Mouse (Mus musculus): ENCODE data around the gene Kif26a.
A peak's percentile ranks its signal among the peaks of the same experiment; 100 is the strongest.

Kif26a gene

DNA sequence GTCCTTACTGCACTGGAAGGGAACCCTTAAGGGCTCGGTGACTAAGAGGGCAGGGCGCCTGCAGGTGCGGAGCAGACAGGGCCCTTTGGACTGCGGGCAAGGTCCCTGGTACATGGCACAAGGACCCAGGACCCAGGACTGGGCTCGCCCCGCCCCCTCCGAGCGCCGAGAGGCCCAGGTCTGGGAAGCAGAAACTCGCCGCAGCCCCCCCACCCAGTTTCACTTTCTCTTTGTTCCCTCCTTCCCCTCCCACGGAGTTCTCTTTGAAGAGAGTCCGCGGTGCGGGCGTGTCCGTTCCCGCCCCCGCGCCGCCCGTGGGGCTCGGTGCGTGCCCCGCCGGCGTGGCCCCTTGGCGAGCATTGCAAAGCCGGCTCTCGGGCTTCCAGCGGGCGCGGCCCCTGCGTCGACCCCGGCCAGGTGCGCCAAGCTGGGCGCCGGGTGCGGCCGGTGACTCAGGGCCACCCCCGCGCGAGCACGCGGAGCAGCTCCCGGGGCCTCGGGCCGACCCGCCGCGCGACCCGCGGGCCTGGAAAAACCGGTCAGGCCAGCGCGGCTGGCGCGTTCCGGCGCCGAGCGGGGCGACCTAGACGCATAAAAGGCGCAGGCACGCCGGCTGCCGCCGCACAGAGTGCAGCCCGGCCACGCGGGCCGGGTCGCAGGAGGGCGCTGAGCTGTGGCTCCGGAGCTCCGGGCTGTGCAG lies 15.7 kb upstream of the Kif26a start:
- peak; percentile 22 to 35 for DNase-seq (ENCODE audit: low spot score in 2 of 2)

DNA sequence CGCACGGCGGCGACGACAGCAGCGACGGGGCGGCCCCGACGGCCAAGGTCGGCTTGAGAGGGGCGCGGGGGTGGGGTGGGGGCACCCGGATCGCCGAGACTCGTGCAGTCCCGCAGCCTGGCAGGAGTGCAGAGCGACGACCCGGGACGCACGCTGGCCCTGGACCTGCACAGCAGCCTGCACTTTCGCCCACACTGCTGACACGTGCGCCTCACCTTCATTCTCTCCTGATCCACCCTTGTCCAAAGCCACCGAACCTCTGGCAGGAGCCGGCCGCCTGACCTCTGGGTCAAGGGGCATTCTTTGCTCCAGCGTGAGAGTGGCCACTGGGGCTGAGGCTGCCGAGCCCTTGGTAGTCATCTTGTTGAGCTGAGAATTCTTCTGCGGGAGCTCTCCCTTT lies 15.1 kb upstream of the Kif26a start:
- DNase-seq (ENCODE audit: low spot score in 2 of 2): no peak

DNA sequence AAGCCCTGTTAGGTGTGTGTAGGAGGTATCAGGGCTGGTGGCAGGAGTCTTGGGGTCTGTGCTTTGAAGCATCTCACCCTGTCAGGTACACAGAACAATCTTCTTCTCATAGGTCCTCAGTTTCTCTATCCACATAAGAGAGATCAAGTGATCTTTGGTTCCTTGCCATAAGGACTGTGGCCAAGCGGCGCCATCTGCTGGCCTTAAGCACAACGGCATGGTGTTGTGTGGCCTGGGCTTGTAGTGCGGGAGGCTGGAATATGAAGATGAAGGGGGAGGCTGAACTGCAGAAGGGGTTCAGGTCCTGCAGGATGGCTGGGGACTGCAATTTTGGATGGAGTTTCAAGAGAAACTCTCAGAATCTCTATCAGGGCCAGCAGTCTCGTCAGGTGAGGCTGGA lies 5.8 kb upstream of the Kif26a start:
- DNase-seq (ENCODE audit: low spot score in 2 of 2): no peak

DNA sequence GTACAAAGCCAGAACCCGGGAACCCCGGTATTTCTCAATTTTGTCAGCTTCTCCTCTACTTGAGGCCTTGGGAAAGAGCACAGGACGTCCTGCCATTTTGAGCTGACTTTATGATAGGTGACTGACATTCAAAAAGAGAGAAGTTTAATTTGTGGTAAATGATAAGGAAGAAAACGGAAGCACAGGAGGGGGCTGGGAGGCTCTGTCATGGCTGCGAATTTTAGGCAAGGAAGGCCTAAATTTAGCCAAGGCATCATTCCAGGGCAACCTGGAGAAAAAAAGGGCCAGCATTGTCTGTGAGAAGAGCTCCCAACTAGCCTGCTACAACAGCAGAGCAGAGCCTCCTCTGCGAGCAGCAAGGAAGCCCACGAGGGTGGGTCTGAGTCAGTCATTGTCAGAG lies 5.3 kb upstream of the Kif26a start:
- DNase-seq (ENCODE audit: low spot score in 2 of 2): no peak

DNA sequence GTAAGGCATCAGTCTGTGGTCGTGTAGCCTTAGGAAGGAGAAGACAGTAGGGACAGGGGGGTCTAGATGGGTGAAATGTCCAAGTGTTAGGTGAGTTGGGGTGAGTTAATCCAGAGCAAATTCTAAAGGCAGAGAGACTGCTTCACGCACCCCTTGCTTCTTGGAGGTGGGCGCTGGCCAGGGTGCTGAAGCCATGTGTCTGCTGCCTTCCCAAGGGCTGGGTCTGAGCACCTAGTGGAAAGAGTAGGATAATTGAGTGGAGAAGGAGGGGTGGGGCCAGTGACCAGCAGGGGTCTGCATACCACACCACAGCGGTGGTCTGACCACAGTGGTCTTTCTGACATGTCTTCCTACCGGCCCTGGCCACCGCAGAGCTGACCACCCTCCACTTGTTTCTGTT lies 4.7 kb upstream of the Kif26a start:
- DNase-seq (ENCODE audit: low spot score in 2 of 2): no peak

DNA sequence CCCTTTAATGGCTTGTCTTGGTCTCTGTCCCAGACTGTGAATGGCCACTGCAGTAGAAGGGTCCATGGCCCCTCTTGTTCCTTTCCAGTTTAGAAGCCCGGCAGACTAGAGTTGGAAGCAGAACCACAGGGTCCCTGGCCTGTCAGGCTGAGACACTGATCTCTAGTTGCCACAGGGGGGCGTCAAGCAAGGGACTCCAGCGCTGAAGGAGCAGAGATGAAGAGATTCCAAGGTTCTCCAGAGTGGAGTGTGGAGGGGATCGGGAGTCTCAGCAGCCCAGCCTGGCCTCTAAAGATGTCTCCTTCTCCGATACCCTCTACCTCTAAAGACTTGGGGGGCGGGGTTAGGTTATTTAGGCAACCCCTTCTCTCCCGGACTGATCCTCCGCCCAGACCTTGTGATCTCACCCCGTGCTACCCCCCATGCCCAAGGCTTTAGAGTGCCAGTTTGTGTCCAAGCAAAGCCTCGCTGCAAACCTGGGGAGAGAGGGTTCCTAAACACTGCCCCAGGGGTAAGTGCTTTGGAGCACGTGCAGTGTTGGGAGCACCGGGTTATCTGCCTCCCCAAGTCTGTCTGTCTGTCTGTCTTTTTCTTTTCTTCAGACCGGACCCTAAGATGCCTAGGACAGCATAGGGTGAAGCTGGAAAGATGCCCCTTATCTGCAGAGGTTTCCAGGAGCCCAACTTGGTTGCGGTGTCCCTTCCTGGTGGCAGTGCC lies 2.7 kb upstream of the Kif26a start:
- no peak for DNase-seq (ENCODE audit: low spot score in 2 of 2)

DNA sequence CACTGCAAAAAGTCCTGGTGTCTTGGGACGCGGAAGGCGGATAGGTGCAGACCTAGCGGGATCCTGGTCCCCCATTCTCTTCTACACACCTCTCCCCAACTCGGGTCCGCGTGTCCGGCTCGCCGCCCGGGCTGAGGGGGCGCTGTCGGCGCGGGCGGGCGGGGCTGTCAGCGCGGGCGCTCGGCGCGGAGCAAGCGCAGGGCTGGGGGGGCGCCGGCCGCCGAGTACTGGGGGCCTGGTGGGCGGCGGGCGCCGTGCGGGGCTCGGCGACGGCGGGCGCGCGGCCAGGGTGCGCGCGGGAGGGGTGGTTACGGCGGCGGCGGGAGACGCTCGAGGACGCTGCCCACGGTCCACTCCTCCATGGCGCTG lies 2.2 kb upstream of the Kif26a start:
- DNase-seq (ENCODE audit: low spot score in 2 of 2): no peak

DNA sequence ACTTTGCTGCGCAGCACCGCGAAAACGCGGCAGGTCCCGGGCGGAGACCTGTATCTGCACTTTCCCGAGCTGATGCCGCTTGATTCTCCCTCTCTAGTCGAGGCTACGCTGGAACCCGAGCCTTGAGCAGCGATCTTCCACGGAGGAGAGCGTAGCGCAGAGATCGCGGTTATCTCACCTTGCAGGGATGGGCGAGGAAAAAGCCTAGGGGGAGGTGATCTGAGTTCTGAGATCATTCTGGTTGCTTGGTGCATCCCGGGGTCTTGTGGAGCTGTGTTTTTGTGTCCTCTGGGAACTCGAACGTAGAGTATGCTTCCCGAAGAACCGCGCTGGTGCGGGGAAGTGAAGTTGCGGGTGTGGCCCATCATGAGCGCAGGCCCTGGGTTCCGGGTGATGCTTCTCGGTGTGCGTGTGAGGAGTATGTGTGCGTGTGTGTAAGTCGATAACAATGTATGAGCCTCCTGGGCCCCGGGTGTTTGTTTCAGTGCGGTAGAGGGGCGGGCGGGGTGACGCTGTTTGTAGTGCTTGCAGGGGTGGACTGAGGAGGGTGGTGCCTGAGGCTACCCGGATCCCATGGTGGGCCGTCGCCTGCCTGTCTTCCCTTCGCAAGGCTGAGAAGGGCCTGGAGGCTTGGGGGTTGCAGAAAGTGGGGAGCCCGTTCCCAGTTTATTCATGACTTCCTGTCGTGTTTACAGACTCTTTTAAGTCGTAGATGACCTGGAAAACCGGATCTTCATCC lies 1.5 kb upstream of the Kif26a start:
- DNase-seq (ENCODE audit: low spot score in 2 of 2): no peak

DNA sequence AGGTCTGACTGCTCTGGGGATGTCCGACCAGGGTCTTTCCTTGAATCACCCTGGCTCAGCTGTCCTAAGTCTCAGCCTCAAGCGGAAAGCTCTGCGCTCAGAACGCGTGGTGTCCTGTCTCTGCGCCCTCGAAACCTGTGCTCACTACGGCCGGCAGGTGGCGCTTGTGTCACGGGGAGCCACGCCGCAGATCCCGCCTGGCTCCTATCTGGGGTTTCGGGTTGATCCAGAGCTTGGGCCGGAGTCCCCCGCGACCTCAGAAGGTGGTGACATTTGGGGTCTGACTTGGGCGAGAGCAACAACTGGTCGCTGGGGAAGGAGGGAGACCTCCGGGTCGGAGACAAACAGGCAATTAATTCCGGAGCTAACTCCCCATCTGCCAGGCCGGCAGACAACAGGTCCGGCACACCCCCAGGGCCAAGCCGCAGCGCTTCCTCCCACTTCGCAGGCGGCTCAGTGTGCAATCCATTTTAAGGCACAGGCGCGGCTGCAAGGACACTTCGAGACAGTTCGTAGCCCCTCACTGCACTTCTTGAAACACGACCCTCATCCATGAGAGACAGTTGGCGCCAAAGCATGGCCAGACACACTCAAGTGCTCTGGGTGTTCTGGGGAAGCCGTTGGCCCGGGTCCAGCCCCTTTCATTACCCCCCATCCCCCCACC lies 665 bp upstream of the Kif26a start:
- peak; percentile 25 to 62 for DNase-seq (ENCODE audit: low spot score in 2 of 2)

DNA sequence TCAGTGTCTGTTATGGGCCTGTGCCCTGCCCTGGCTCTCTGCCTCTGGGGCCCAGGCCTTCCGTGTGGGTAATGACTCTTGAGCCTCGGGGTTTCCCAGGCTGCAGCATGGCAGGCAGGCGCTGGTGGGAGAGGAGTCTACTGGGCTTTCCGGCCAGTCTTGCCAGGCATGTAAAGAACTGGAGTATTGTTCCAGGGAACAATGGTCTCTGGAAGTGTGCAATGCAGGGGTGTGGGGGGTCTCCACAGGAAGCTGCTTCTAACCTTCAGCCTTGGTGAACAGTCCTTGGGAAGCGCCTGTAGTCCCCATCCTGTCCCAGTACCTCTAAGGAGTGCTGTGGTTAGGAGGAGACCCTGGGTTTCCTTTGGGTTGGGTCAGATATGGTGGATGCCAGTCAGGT lies 1.4 kb downstream of the Kif26a start:
- DNase-seq (ENCODE audit: low spot score in 2 of 2): no peak

DNA sequence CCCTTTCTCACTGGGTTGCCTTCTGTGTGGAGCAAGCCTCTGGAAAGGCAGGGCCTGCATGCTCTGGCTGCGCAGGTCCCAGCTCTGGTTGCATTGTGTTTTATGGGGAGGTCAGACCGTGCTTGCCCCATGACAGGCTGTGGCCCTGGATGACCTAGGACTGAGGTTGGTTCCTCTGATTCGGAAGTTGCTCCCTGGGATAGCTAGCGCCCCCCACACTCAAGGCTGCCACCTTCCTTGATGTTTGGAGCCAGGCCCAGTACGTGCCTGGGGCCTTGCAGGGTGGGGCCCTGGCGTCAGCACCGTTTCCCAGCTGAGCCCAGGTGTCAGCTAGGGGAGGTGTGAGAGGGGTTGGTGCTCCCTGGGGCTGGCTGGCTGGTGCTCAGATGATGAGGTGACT lies 4.0 kb downstream of the Kif26a start:
- DNase-seq (ENCODE audit: low spot score in 2 of 2): no peak

DNA sequence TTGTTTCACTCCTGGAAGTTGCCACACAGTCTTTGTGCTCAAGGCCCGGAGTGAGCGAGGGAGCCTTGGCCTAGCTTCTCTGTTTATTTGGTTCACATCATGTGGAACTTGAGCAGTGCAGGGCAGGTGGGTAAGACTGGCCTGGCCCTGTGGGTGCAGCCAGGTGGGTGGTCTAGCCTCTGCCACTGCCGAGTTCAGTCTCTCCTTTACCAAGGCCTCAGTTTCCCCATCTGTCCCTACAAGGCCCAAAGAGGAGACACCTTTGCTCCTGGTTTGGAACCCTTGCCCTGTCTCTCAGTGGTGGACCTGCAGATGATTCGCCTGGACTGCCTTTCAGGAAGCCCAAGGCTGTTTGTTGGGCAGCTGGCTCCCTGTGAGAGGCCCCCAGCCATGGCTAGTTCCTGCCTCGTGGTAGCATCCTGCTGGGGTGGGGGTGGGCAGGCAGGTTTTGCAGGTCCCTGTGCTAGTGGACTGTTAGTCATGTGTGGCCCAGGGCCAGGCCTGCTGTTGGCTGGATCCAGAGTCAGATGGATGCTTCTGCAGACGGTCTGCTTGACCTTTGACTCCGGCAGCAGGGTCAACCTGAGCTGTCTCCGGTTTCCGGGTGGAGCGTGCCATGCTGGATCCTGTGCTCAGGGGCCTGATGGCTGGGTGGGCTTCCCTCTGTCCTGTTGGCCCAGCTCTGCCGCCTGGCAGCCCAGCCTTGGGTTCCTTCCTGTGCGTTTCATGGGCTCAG lies 5.4 kb downstream of the Kif26a start:
- no peak for DNase-seq (ENCODE audit: low spot score in 2 of 2)

DNA sequence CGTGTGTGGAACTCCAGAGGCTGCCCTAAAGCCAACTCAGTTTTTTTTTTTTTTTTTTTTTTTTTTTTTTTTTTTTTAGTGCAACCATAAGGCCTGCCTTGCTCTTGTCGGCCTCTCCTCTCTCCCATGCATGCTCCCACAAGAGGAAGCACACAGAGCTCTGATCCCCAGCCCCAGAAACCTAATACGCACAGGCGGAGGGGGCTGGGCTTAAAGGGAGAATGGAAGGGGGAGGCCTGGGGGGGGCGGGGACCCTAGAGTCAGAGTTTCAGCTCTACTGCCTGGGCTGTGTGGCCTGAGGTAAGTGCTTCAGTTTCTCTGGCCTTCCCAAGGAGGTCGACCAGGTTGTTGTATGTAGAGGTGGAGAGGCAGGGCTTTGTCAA lies 6.0 kb downstream of the Kif26a start:
- no peak for DNase-seq (ENCODE audit: low spot score in 2 of 2)

DNA sequence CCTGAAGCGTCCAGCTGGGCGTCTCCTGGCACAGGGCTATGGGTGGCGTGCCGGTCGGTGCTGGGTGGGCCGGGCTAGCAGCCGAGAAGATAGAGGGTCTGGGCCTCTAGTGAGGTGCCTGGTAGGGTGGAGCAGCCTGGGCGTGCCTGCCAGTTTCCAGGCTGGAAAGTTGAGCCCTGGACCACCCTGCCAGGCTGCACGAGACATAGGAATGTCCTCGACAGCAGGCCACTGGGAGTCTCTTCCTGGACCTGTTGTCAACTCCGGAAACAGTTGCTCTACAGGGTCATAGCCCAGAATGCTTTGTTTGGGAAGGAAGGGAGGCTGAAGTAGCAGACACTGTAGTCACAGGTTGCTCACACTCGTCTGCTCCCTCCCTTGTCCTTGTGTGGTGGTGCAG lies 7.6 kb downstream of the Kif26a start:
- DNase-seq (ENCODE audit: low spot score in 2 of 2): no peak

DNA sequence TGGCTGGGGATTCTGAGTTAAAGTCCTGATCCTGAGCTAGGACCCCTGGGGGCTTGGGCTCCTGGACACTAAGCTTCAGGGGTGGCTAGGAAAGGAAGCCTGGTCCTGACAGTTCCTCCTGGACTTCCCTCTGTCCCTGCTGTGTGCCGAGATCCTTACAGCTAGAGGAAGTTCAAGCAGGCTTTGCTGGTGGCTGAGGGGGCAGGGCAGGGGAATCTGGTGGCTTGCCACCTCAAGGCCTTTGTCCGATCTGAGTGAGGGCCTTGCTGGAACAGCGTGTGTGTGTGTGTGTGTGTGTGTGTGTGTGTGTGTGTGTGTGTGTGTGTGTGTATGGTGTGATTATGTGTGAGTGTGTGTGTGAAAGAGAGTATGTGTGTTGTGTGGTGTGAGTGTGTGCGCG lies 8.5 kb downstream of the Kif26a start:
- no peak for DNase-seq (ENCODE audit: low spot score in 2 of 2)

DNA sequence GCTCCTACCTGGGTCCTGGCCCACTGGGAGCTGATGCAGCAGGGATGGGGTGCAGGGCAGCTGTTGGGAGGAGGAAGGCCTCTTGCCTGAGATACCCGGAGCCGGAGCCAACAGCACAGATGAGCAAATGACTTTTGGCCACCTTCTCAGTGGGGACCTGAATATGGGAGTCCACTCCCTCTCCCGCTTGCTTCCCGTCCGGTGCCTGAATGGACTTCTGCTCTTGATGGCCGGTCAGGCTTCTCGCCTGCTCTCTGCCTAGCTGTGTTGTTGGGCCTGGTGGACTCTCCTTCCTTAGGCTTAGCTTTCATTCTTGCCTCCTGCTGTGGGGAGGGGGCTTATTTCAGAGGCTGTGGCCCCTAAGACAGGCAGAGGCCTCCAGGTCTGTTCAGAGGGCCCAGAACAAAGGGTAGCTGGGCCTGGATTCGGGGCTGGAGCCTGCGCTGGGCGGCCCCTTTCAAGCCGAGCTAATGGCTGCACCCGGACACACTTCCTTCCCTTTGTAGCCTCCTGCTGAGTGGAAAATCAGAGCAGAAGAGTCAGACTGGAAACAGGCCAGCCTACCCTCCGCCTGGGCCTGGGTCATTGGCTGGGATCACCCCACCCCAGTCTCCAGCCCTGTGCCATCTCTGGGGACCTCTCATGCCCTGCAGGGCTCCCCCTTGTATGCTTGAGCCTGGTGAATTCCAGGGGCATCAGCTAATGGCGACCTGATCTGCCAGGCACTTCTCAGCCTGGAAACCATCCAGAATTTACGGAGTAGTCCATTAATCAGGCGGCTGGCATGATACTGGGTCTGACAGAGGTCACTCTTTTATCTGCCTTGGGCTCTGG lies 9.4 kb downstream of the Kif26a start:
- DNase-seq (ENCODE audit: low spot score in 2 of 2): no peak

DNA sequence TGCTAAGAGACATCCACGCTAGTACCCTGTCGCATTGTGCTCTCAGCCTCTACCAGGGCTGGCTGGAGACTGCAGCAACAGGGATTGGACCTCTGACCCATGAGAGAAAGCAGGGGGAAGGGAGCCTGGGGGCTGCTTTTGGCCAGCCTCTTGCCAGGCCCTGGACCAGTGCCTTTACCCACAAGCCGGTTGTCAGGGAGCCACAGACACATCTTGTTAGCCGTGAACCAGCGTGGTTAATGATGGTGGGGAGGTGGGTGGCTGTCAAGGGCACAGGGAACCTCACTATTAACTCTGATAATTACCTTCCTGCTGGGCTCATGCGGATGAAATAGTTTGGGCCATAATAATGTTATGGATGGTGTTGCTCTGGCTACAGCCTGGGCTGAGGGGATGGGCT lies 10.8 kb downstream of the Kif26a start:
- DNase-seq (ENCODE audit: low spot score in 2 of 2): no peak

DNA sequence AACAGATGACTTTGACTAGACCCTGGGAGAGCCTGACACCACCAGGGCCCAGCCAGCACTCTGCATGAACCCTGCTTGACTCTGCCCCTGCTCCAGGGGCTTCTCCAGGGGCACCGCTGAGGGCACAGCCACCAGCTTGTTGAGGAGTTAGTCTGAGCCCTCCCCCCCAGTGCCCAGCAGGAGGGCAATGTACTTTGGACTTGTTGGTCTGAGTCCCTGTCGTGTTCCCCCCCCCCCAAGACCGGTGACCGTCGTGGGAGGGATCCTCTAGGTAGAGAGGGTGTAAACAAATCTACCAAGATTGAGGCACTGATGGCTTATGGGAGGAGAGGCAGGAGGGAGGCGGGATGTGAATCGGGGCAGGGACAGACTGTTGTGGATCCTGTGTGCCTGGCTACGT lies 12.2 kb downstream of the Kif26a start:
- DNase-seq (ENCODE audit: low spot score in 2 of 2): no peak

DNA sequence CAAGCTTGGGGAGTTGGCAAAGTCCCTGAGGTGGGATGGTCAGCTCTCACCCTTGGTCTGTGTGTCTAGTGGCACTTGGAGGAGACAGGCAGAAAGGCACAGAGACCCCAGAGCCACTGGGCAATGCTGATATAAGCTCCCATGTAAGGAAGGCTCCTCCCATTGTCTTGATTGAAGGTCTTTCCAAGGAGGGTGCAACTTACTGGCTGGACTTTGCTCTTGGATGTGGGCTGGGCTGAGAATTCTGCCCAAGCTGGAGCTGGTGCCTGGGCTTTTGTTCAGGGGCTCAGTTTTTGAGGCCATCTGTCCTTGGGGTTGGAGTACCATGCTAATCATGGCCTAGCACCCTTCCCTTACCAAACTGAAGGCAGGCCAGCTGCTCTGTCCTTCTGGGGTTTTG lies 12.8 kb downstream of the Kif26a start:
- no peak for DNase-seq (ENCODE audit: low spot score in 2 of 2)

DNA sequence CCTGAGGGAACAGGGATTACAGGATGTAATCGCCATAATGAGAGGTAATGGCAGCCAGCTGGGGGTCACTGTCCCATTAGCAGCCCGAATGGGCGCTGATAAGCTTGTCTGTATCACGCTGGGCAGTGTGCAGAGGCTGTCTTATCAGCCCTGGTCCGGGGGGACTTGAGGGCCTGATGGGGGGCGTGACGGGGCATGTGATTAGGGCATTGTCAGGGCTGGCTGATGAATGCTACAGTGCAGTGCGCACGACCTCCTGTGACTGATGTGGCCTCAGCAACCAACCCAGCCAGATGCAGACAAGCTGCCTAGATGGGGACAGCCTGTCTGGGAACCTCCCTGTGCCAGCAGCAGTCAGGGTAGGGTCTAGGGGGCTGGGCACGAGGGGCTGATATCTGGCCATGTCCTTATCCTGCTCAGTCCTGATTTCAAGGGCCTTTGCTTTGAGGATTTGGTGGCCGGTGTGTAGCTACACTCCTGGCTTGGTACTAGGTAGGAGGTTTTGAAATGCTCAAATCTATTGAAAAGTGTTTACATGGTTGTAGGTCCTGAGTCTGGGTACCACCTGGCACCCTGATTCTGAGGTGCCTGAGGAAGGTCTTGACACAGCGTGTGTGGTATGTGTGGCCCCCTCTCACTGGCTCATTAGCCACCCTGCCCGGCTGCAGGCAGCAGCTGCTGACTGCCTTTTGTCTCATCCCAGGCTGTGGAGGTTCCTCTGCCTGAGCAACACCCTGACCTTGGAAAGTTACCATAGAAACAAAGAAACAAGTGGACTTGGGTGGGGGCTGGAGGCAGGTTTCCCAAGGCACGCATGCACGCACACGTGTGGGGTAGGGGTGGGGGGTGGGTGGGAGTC lies 18.2 kb downstream of the Kif26a start:
- DNase-seq (ENCODE audit: low spot score in 2 of 2): no peak

All from spleen, postnatal 14 days (tissue).